Mouse (Mus musculus) bone marrow, adult 2 months (tissue): ENCODE data around the gene Lrrc58.

ENCODE experiments used
- CTCF ChIP-seq: fragments of 200-500 bp; IDR thresholded peaks from 2 replicates; pipeline ENCODE4 v1.5.1; 2011; ENCODE audit warnings: low read length, control low read depth; ENCODE audit not compliant: control insufficient read depth, insufficient read depth
- POLR2A ChIP-seq: fragments of 200-500 bp; IDR thresholded peaks from 2 replicates; pipeline ENCODE4 v1.6.1; 2011; ENCODE audit warnings: low read depth, mild to moderate bottlenecking, control low read depth, low read length, borderline replicate concordance; ENCODE audit not compliant: control insufficient read depth

DNA sequence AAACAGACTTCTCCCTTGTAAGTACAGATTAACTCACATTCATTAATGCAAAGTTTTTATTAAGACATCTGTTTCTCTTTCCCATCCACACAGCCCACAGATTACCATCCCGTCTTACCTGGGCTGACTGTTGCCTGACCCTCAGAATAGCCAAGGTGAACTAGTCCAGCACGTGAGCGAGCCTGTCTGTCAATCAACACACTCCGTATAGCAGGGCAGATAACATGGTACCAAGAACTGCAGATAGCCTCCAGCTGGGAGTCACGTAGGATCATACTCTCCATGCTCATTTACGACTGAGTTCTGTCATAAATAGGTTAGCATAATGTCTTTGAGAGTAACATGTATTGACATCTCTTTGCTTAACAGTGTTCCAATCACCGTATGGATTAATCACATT, 7.2 kb upstream of the Lrrc58 start, which contains the start of gene Gm36028:
- TF ChIP-seq CTCF (no peak), POLR2A (no peak)
